ENCODE assay signal across 21 mouse cellular contexts in genomic region chr11:76210228-76210985, GRCm38 (mm10). TPM values are rescaled to one million over a fixed set of nuclear protein-coding genes. Genes with fewer than 3 reads are reported as not detected.
DNase-seq lines count a peak whose midpoint lies in the region; ATAC-seq and TF ChIP-seq lines count a peak whose summit lies in the region.
"Had no signal": no experiment of that assay in that cellular context is flagged by ENCODE, and none has a peak within 500 bp of the region (broad histone marks: within the 10 kb centered on the region; RNA-seq: fewer than 3 reads in every experiment).

No protein-coding gene starts in this region.

- H3K4me1 ChIP-seq in heart, embryonic 10.5 days: 0 out of 2 replicates have a peak, but pooled peaks cover under 1% of the 10 kb centered on the region
- peaks cover 6% of the 10 kb centered on the region for H3K4me1 ChIP-seq in heart, embryonic 12.5 days (replicated peaks)
- H3K4me1 ChIP-seq in MEL (ENCODE audit: control insufficient read depth in 1 of 2, insufficient read depth in 2 of 2, low read length in 2 of 2): peaks cover 2 to 8% of the 10 kb centered on the region in 2 experiments; a peak in 3 of 4 replicates
- no peaks in the 10 kb centered on the region; the same call in 1 of the 2 replicates for H3K4me1 ChIP-seq in stomach, postnatal 0 days (replicated peaks; ENCODE audit: control insufficient read depth, insufficient read depth)
- H3K4me1 ChIP-seq: forebrain, embryonic 15.5 days; heart, embryonic 15.5 days; hindbrain, embryonic 13.5 days had no signal

- H3K4me3 ChIP-seq in heart, embryonic 10.5 days: no peak overlapping the region
- no peak overlapping the region for H3K4me3 ChIP-seq in heart, embryonic 12.5 days
- no peak overlapping the region for H3K4me3 ChIP-seq in MEL (ENCODE audit: control insufficient read depth in 1 of 2, insufficient read depth in 1 of 2, low read depth in 2 of 2, low read length in 2 of 2)
- no peak overlapping the region for H3K4me3 ChIP-seq in stomach, postnatal 0 days (ENCODE audit: low read depth, low read length)
- H3K4me3 ChIP-seq: forebrain, embryonic 15.5 days; heart, embryonic 15.5 days; hindbrain, embryonic 13.5 days had no signal

- no peak overlapping the region for H3K9ac ChIP-seq in heart, embryonic 12.5 days
- no peak overlapping the region for H3K9ac ChIP-seq in MEL (ENCODE audit: control insufficient read depth, low read depth, low read length, poor library complexity, severe bottlenecking)
- no peak overlapping the region for H3K9ac ChIP-seq in stomach, postnatal 0 days (ENCODE audit: low read length)
- H3K9ac ChIP-seq: forebrain, embryonic 15.5 days; heart, embryonic 15.5 days; hindbrain, embryonic 13.5 days had no signal

- 92% methylated on average over 13 of the region's 13 CpGs for WGBS in heart, embryonic 10.5 days
- WGBS in heart, embryonic 12.5 days: 84% methylated on average over 13 of the region's 13 CpGs
- WGBS in stomach, postnatal 0 days: 47% methylated on average over 13 of the region's 13 CpGs

- TF ChIP-seq POLR2A in MEL (IDR thresholded peaks at IDR 0.05; ENCODE audit: control insufficient read depth in 1 of 2, insufficient read depth in 1 of 2, low read depth in 1 of 2, low read length in 2 of 2, poor library complexity in 1 of 2): no peak

- H3K27me3 ChIP-seq in heart, embryonic 10.5 days (ENCODE audit: insufficient read depth, poor library complexity, severe bottlenecking): no peaks in the 10 kb centered on the region
- H3K27me3 ChIP-seq in heart, embryonic 12.5 days (replicated peaks): no peaks in the 10 kb centered on the region
- H3K27me3 ChIP-seq in MEL (ENCODE audit: control insufficient read depth in 1 of 2, insufficient read depth in 2 of 2, low read length in 2 of 2): no peaks in the 10 kb centered on the region
- H3K27me3 ChIP-seq in stomach, postnatal 0 days (ENCODE audit: control insufficient read depth, insufficient read depth, low read length): no peaks in the 10 kb centered on the region
- H3K27me3 ChIP-seq: forebrain, embryonic 15.5 days; heart, embryonic 15.5 days; hindbrain, embryonic 13.5 days; Patski had no signal

- DNase-seq in heart, embryonic 10.5 days (ENCODE audit: low spot score): peak; percentile 57
- peak; percentile 67 for DNase-seq in MEL (ENCODE audit: low read depth, low spot score)
- DNase-seq in lung, postnatal 14 days: peak; percentile 22
- no peak for DNase-seq in stomach, postnatal 0 days (ENCODE audit: low spot score)
- DNase-seq in urinary bladder, postnatal 4 days (ENCODE audit: low spot score in 2 of 2): no peak
- DNase-seq in adrenal gland, adult 2 months: no peak
- DNase-seq: adrenal gland, postnatal 10 days; cerebellum, adult 11-12 months; cerebellum, adult 9-10 months; cerebellum, postnatal 36 days; gastrocnemius, postnatal 36 days; heart, adult 11 months; heart, postnatal 14 days had no signal

- no peak for ATAC-seq in heart, embryonic 12.5 days (ENCODE audit: insufficient number of reproducible peaks, low FRiP score)
- ATAC-seq in stomach, postnatal 0 days (ENCODE audit: low FRiP score, low TSS enrichment): no peak; the same call in 1 of the 2 replicates
- ATAC-seq: activated CD4-positive, CD25-positive, alpha-beta regulatory T cell, adult 4 months; forebrain, embryonic 15.5 days; hindbrain, postnatal 0 days; Patski had no signal

- H3K4me2 ChIP-seq in heart, embryonic 12.5 days: no peak overlapping the region
- no peak overlapping the region for H3K4me2 ChIP-seq in stomach, postnatal 0 days (replicated peaks; ENCODE audit: low read depth)
- H3K4me2 ChIP-seq: forebrain, embryonic 15.5 days; heart, embryonic 15.5 days; hindbrain, embryonic 13.5 days had no signal

- TF ChIP-seq CTCF in MEL (IDR thresholded peaks at IDR 0.05 in 2 of 3, conservative IDR thresholded peaks at IDR 0.05 in 1 of 3; ENCODE audit: control insufficient read depth in 1 of 3, insufficient read depth in 1 of 3, low read depth in 2 of 3, low read length in 3 of 3, poor library complexity in 1 of 3, severe bottlenecking in 1 of 3): no peak
- TF ChIP-seq CTCF in stomach, postnatal 0 days (IDR thresholded peaks at IDR 0.05; ENCODE audit: low read depth): no peak

- no peak overlapping the region for H3K27ac ChIP-seq in heart, embryonic 10.5 days
- H3K27ac ChIP-seq in heart, embryonic 12.5 days (ENCODE audit: poor library complexity, severe bottlenecking): no peak overlapping the region
- no peak overlapping the region for H3K27ac ChIP-seq in MEL (ENCODE audit: control insufficient read depth, low read depth, low read length)
- H3K27ac ChIP-seq in stomach, postnatal 0 days (replicated peaks): peak overlapping the region; percentile 50
- H3K27ac ChIP-seq: forebrain, embryonic 15.5 days; heart, embryonic 15.5 days; hindbrain, embryonic 13.5 days; hindbrain, postnatal 0 days had no signal

- H3K79me2 ChIP-seq in MEL (ENCODE audit: control insufficient read depth, insufficient read depth, low read length, poor library complexity): no peaks in the 10 kb centered on the region; the same call in 1 of the 2 replicates

- H3K9me3 ChIP-seq in heart, embryonic 10.5 days: no peaks in the 10 kb centered on the region
- H3K9me3 ChIP-seq in heart, embryonic 12.5 days (replicated peaks): no peaks in the 10 kb centered on the region
- H3K9me3 ChIP-seq in MEL (replicated peaks; ENCODE audit: insufficient read depth, low read length): no peaks in the 10 kb centered on the region
- H3K9me3 ChIP-seq in stomach, postnatal 0 days (ENCODE audit: control insufficient read depth, low read length): no peaks in the 10 kb centered on the region
- H3K9me3 ChIP-seq: forebrain, embryonic 15.5 days; heart, embryonic 15.5 days; hindbrain, embryonic 13.5 days had no signal

- TF ChIP-seq RAD21 in MEL (IDR thresholded peaks at IDR 0.05; ENCODE audit: low read depth, low read length): no peak

- H3K36me3 ChIP-seq in heart, embryonic 10.5 days: peaks cover 89% of the 10 kb centered on the region
- H3K36me3 ChIP-seq in heart, embryonic 12.5 days: peaks cover 86% of the 10 kb centered on the region
- peaks cover 0 to 11% of the 10 kb centered on the region in 2 experiments; a peak in 2 of 4 replicates for H3K36me3 ChIP-seq in MEL (ENCODE audit: control insufficient read depth in 1 of 2, insufficient read depth in 2 of 2, low read length in 2 of 2)
- peaks cover 11% of the 10 kb centered on the region; the same call in 1 of the 2 replicates for H3K36me3 ChIP-seq in stomach, postnatal 0 days (ENCODE audit: control insufficient read depth, insufficient read depth, low read length)

- 0 out of 4 replicates have a peak, but pooled peaks of 1 of the 2 experiments have one; percentile 9 for TF ChIP-seq EP300 in MEL (IDR thresholded peaks at IDR 0.05; ENCODE audit: low read depth in 1 of 2, low read length in 2 of 2)
- no peak for TF ChIP-seq EP300 in stomach, postnatal 0 days (optimal IDR thresholded peaks at IDR 0.05)

RNA-seq across cellular contexts. Expression of gene Dbil5, which starts 7.0 kb away (rescaled TPM):
- 0.80 and 1.1 TPM in 2 replicates for polyA plus RNA-seq in heart, embryonic 10.5 days (2016; fragmentation: Nextera tagmentation; extraction: Ambion mirVana)
- polyA plus RNA-seq in heart, embryonic 12.5 days (2016; fragmentation: Nextera tagmentation; extraction: Ambion mirVana): 0.64 and 0.72 TPM in 2 replicates
- 0.62 and 2.4 TPM in 2 replicates for total RNA-seq in MEL (2012; rRNA removed)
- under 1 TPM in 1 of 2 experiments, not detected in 1; 0.67 TPM for polyA plus RNA-seq in MEL (2012; ENCODE audit: insufficient read depth in 1 of 2, insufficient read length in 2 of 2, low read depth in 1 of 2, low replicate concordance in 2 of 2, missing spikeins in 1 of 2)
- polyA plus RNA-seq in stomach, postnatal 0 days (2015; fragmentation: Nextera tagmentation; extraction: Ambion mirVana): 4.0 and 4.7 TPM in 2 replicates
- total RNA-seq in adrenal gland, adult 2 months (2021): under 1 TPM; 0.72 to 0.73 TPM
- 0.97 TPM in 1 of 2 replicates, not detected in the other for polyA plus RNA-seq in adrenal gland, adult 2 months (2012; rRNA removed)
- total RNA-seq: gastrocnemius, adult 8-10 months; gastrocnemius, postnatal 36 days; heart, postnatal 14 days; hindbrain, postnatal 0 days had no signal
- polyA plus RNA-seq: activated CD4-positive, CD25-positive, alpha-beta regulatory T cell, adult 4 months; forebrain, embryonic 15.5 days had no signal

RNA-seq across cellular contexts. Expression of gene Gemin4, which starts 7.1 kb away (rescaled TPM):
- 40.0 and 42.1 TPM in 2 replicates for polyA plus RNA-seq in heart, embryonic 10.5 days (2016; fragmentation: Nextera tagmentation; extraction: Ambion mirVana)
- polyA plus RNA-seq in heart, embryonic 12.5 days (2016; fragmentation: Nextera tagmentation; extraction: Ambion mirVana): 19.0 and 25.7 TPM in 2 replicates
- 23.8 and 26.1 TPM in 2 replicates for total RNA-seq in MEL (2012; rRNA removed)
- polyA plus RNA-seq in MEL (2012; ENCODE audit: insufficient read depth in 1 of 2, insufficient read length in 2 of 2, low read depth in 1 of 2, low replicate concordance in 2 of 2, missing spikeins in 1 of 2): 10 to 100 TPM; 17.8 to 95.7 TPM
- polyA plus RNA-seq in stomach, postnatal 0 days (2015; fragmentation: Nextera tagmentation; extraction: Ambion mirVana): 18.5 and 21.9 TPM in 2 replicates
- total RNA-seq in adrenal gland, adult 2 months (2021): 1 to 10 TPM; 5.4 to 9.1 TPM
- polyA plus RNA-seq in adrenal gland, adult 2 months (2012; rRNA removed): 4.5 and 5.9 TPM in 2 replicates

RNA-seq across cellular contexts. Expression of gene Fam57a, which starts 30.9 kb away (rescaled TPM):
- polyA plus RNA-seq in heart, embryonic 10.5 days (2016; fragmentation: Nextera tagmentation; extraction: Ambion mirVana): 32.7 and 35.9 TPM in 2 replicates
- polyA plus RNA-seq in heart, embryonic 12.5 days (2016; fragmentation: Nextera tagmentation; extraction: Ambion mirVana): 28.3 and 28.7 TPM in 2 replicates
- total RNA-seq in MEL (2012; rRNA removed): 6.6 and 8.5 TPM in 2 replicates
- 1 to 10 TPM in 1 of 2 experiments, not detected in 1; 8.8 TPM for polyA plus RNA-seq in MEL (2012; ENCODE audit: insufficient read depth in 1 of 2, insufficient read length in 2 of 2, low read depth in 1 of 2, low replicate concordance in 2 of 2, missing spikeins in 1 of 2)
- polyA plus RNA-seq in stomach, postnatal 0 days (2015; fragmentation: Nextera tagmentation; extraction: Ambion mirVana): 328 and 372 TPM in 2 replicates
- total RNA-seq in adrenal gland, adult 2 months (2021): 1 to 10 TPM; 5.6 to 5.8 TPM
- 7.3 and 9.8 TPM in 2 replicates for polyA plus RNA-seq in adrenal gland, adult 2 months (2012; rRNA removed)

RNA-seq across cellular contexts. Expression of gene Vps53, which starts 31.0 kb away (rescaled TPM):
- 35.1 and 37.7 TPM in 2 replicates for polyA plus RNA-seq in heart, embryonic 10.5 days (2016; fragmentation: Nextera tagmentation; extraction: Ambion mirVana)
- 32.2 and 34.2 TPM in 2 replicates for polyA plus RNA-seq in heart, embryonic 12.5 days (2016; fragmentation: Nextera tagmentation; extraction: Ambion mirVana)
- total RNA-seq in MEL (2012; rRNA removed): 47.2 and 50.4 TPM in 2 replicates
- polyA plus RNA-seq in MEL (2012; ENCODE audit: insufficient read depth in 1 of 2, insufficient read length in 2 of 2, low read depth in 1 of 2, low replicate concordance in 2 of 2, missing spikeins in 1 of 2): 10 to 100 TPM in 1 of 2 experiments, not detected in 1; 38.4 TPM
- polyA plus RNA-seq in stomach, postnatal 0 days (2015; fragmentation: Nextera tagmentation; extraction: Ambion mirVana): 42.9 and 43.8 TPM in 2 replicates
- total RNA-seq in adrenal gland, adult 2 months (2021): 10 to 100 TPM; 51.6 to 61.2 TPM
- 12.9 and 20.2 TPM in 2 replicates for polyA plus RNA-seq in adrenal gland, adult 2 months (2012; rRNA removed)

RNA-seq across cellular contexts. Expression of gene Mrm3, which starts 33.1 kb away (rescaled TPM):
- polyA plus RNA-seq in heart, embryonic 10.5 days (2016; fragmentation: Nextera tagmentation; extraction: Ambion mirVana): 27.8 and 29.1 TPM in 2 replicates
- polyA plus RNA-seq in heart, embryonic 12.5 days (2016; fragmentation: Nextera tagmentation; extraction: Ambion mirVana): 20.4 and 24.2 TPM in 2 replicates
- 50.3 and 65.7 TPM in 2 replicates for total RNA-seq in MEL (2012; rRNA removed)
- 10 to 100 TPM in 1 of 2 experiments, not detected in 1; 27.7 TPM for polyA plus RNA-seq in MEL (2012; ENCODE audit: insufficient read depth in 1 of 2, insufficient read length in 2 of 2, low read depth in 1 of 2, low replicate concordance in 2 of 2, missing spikeins in 1 of 2)
- polyA plus RNA-seq in stomach, postnatal 0 days (2015; fragmentation: Nextera tagmentation; extraction: Ambion mirVana): 13.4 and 14.7 TPM in 2 replicates
- total RNA-seq in adrenal gland, adult 2 months (2021): 10 to 100 TPM; 18.1 to 21.3 TPM
- polyA plus RNA-seq in adrenal gland, adult 2 months (2012; rRNA removed): 10.4 and 13.0 TPM in 2 replicates

Comparison
In these comparisons a context has a peak if more than half of its experiments do, and no peak if none do; other contexts are left out.
1. DNase-seq: peak in heart, embryonic 10.5 days (single experiment), MEL (single experiment) and lung, postnatal 14 days (single experiment); none in stomach, postnatal 0 days (single experiment), urinary bladder, postnatal 4 days (0 of 2) and adrenal gland, adult 2 months (single experiment).